ENCODE assay signal across 8 mouse cellular contexts in the genomic region with DNA sequence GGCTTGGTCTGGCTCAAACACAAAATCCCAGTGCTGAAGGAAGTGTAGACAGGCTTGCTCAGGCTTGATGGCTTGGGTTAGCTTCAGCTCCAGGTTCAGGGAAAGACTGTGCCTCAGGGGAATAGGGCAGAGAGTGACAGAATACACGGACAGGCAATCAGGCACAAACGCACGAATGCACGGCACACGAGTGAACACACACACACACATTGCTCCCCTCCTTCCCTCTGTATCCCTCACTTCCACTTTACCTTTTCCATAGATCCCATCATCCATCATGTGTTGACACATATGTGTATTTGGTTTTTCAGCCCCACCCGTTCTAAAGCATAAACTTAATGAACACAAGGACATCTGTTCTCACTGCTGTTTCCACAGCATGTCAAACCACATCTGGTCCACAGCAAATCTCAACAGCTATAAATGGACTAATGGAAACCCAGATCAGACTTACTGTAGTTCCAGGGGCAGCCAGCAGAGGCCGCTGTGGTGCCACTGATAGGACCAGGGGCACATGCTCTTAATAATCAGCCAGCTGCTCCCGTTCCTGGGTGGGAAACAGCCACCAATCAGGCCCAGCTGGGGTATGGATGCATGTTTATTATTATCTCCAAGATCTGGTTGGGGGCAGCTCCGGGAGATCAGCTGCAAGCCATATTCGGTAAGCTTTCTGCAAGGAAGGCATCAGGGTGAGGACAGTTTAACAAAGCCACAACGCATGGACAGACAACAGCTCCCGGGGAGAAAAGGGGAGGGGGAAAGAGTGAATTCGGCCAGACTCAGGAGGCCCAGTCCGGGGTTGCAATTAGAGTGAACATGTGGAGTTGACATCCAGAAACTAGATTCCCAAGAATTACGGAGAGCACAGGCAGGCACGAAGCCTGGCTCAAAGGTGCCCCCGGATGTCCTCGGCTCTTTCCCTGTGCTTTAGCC. TPM values are rescaled to one million over a fixed set of nuclear protein-coding genes. Genes with fewer than 3 reads are reported as not detected.
DNase-seq lines count a peak whose midpoint lies in the region; ATAC-seq lines count a peak whose summit lies in the region.

No protein-coding gene starts in this region.

- H3K27me3 ChIP-seq in hindbrain, embryonic 13.5 days = no peaks in the 10 kb centered on the region

- H3K36me3 ChIP-seq in hindbrain, embryonic 13.5 days = no peaks in the 10 kb centered on the region

- H3K4me3 ChIP-seq in hindbrain, embryonic 13.5 days = no peak overlapping the region

- H3K4me2 ChIP-seq in hindbrain, embryonic 13.5 days = peak overlapping the region; percentile 33

- peaks cover 46% of the 10 kb centered on the region for H3K4me1 ChIP-seq in hindbrain, embryonic 13.5 days (replicated peaks)

- 22% methylated on average over 18 of the region's 18 CpGs for WGBS in hindbrain, embryonic 13.5 days

- H3K27ac ChIP-seq in hindbrain, embryonic 13.5 days = peak overlapping the region; percentile 70

- H3K9me3 ChIP-seq in hindbrain, embryonic 13.5 days = no peaks in the 10 kb centered on the region

- ATAC-seq in hindbrain, embryonic 13.5 days (ENCODE audit: low FRiP score) = peak; percentile 77

- peak overlapping the region; percentile 13; the same call in 1 of the 2 replicates for H3K9ac ChIP-seq in hindbrain, embryonic 13.5 days

- peak; percentile 89 for DNase-seq in MN1 (ENCODE audit: low spot score)
- DNase-seq in cerebellum, postnatal 10 days = peak; percentile 90 to 94
- peak; percentile 64 to 84 for DNase-seq in frontal cortex, postnatal 14 days (ENCODE audit: low spot score in 2 of 2)
- peak; percentile 82 to 84 for DNase-seq in layer of hippocampus, postnatal 14 days (ENCODE audit: low spot score in 2 of 2)
- DNase-seq in lung, postnatal 14 days = peak; percentile 90
- DNase-seq in retina, embryonic 14.5 days (ENCODE audit: low spot score) = peak; percentile 98
- DNase-seq in thymus, postnatal 36 days = peak; percentile 60 to 74

RNA-seq across cellular contexts. Expression of a gene that starts 30.4 kb away (rescaled TPM):
- 62.7 and 66.8 TPM in 2 replicates for polyA plus RNA-seq in hindbrain, embryonic 13.5 days (2015; fragmentation: Nextera tagmentation; extraction: Ambion mirVana)
- 10 to 100 TPM; 28.5 to 33.7 TPM for total RNA-seq in layer of hippocampus, postnatal 14 days (2021)

RNA-seq across cellular contexts. Expression of a gene that starts 30.5 kb away (rescaled TPM):
- 92.7 and 94.9 TPM in 2 replicates for polyA plus RNA-seq in hindbrain, embryonic 13.5 days (2015; fragmentation: Nextera tagmentation; extraction: Ambion mirVana)
- 10 to 100 TPM; 34.0 to 35.6 TPM for total RNA-seq in layer of hippocampus, postnatal 14 days (2021)
